Mouse (Mus musculus): ENCODE data around the gene B630019K06Rik. TPM values are rescaled to one million over a fixed set of nuclear protein-coding genes. Genes with fewer than 3 reads are reported as not detected.
"Not testable (repeated sequence)": the region's sequence is repeated elsewhere in the genome, so short reads cannot be mapped to it uniquely, and the experiment has no call there.

Gene B630019K06Rik
- total RNA-seq (2021): 10 to 100 TPM; 27.5 to 33.7 TPM

DNA sequence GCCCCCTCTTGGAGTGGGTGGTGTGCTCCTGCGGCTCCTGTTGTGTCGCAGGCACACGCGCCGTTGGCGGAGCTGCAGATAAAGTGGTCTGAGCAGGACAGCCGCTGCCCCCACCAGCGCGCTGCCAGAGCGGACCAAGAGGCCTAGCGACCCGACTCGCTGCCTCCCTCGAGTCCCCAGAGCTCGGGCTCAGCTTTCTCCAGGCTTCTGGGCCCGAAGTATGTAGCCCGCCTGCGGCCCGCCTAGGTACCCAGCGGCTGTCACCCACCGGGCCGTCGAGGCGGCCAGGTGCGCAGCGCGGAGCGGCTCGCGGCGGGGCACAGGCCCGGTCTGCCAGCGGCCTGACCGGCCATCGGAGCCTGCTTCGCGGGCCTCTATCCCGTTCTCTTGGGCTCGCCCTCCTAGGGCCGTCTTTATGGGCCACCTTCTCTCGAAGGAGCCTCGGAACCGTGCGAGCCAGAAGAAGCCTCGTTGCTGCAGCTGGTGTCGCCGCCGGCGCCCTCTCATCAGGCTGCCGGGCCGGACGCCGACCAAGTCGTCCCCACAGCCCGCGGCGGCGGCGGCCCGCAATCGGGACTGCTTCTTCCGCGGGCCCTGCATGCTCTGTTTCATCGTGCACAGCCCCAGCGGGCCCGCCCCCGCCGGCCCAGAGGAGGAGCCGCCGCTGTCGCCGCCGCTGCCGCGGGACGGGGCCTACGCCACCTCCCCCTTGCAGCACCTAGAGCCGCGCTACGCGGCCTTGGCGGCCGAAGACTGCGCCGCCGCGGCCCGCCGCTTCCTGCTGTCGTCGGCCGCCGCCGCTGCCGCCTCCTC, at the start of gene B630019K06Rik:
TSS of gene B630019K06Rik (plus strand) at position 40 of the 813 bp plus-strand sequence.
- DNase-seq (ENCODE audit: extremely low spot score in 1 of 2, low spot score in 1 of 2): peak; percentile 36 to 58

- no peak for DNase-seq (ENCODE audit: extremely low spot score in 1 of 2, low spot score in 1 of 2)
These were observed 48.5 kb upstream of the B630019K06Rik start, which contains the start of gene Gm6592 for GRCm38 (mm10) chrX:8843694-8844093. Gm6592 (plus strand) TSS chrX:8843994.

DNA sequence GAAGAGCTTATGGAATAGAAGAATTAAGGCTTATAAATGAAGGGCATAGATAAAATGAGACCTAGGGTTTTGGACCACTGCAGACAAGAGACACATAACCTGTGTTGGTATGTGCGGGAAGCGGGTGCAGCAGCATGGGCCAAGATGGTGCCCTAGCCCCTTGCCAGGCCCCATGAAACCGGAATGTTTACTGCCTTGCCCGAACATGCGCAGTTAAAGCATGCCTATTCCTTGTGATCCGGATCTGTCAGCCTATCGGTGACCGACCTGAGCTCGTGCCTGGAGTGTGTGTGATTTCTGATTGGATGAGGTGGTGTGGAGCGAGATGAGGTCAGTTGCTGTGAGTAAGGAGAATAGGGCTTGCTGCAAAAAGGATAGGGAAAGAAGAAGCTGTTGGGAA, 39.7 kb upstream of the B630019K06Rik start:
- DNase-seq (ENCODE audit: extremely low spot score in 1 of 2, low spot score in 1 of 2): no peak

DNA sequence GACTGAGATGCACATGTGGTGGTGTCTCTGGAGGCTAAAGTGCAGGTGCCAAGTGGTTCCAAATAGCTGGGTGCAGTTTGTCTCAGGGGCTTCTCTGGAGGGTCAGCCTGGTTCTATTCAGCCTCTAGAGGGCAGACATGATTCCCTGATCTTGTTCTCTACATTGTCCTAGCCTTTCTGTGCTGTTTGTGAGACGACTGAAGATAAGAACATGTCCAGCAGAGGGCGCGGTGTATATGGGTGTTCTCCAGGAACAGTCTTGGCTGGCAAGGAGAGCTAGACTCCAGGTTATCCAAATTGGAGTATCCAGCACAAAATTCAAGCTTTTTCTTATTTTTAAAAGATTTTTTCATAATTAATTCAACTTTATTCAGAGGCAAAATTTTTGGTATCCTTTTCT, 27.9 kb upstream of the B630019K06Rik start:
- DNase-seq (ENCODE audit: extremely low spot score in 1 of 2, low spot score in 1 of 2): peak; percentile 31 to 74

GRCm38 (mm10) chrX:8873953-8874352, 18.2 kb upstream of the B630019K06Rik start, which contains the start of gene Gm5751:
Gm5751 (plus strand) TSS chrX:8874253.
- not testable (repeated sequence) for DNase-seq (ENCODE audit: extremely low spot score in 1 of 2, low spot score in 1 of 2)

- DNase-seq (ENCODE audit: extremely low spot score in 1 of 2, low spot score in 1 of 2): no peak
These were observed 7.8 kb upstream of the B630019K06Rik start for GRCm38 (mm10) chrX:8884336-8884735.

GRCm38 (mm10) chrX:8891975-8892342, 223 bp upstream of the B630019K06Rik start:
- DNase-seq (ENCODE audit: extremely low spot score in 1 of 2, low spot score in 1 of 2): no peak

DNA sequence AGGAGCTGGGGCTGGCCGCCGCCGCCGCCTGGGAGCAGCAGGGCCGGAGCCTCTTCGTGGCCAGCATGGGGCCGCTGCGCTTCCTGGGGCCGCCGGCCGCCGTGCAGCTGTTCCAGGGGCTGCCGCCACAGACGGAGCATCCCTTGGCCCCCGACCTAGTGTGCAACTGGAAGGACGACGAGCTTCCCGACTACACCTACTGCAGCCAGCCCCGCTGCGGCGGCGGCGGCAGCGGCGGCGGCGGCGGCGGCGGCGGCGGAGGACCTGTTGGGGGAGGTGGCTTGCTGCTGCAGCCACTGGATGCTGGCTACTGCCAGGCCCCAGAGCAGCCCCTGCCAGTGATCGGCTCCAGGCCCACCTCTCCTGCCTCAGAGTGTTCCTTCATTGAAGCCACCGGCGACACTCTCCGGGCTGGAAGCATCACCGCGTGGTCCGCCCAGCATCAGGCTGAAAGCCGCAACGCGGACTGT, 1.0 kb downstream of the B630019K06Rik start:
- DNase-seq (ENCODE audit: extremely low spot score in 1 of 2, low spot score in 1 of 2): peak; percentile 5 to 17

DNA sequence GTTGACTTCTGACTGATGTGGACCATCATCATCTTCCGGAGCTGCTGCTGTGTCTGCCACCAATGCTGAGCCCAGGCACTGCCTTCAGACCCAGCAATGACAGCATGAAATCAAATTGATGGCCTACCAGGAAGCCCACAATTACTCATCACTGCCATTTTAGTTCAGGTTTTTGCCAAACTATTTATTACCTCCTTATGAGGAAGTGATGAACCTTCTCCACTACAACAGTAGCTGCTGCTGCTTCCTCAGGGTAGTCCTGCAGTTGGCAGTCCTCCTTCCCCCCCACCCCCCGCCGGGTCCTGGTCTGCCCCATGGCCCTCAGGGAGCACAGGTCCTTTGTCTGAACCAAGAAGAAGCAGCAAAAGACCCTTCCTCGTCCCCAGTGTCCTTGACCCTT, 8.6 kb downstream of the B630019K06Rik start:
- no peak for DNase-seq (ENCODE audit: extremely low spot score in 1 of 2, low spot score in 1 of 2)

DNA sequence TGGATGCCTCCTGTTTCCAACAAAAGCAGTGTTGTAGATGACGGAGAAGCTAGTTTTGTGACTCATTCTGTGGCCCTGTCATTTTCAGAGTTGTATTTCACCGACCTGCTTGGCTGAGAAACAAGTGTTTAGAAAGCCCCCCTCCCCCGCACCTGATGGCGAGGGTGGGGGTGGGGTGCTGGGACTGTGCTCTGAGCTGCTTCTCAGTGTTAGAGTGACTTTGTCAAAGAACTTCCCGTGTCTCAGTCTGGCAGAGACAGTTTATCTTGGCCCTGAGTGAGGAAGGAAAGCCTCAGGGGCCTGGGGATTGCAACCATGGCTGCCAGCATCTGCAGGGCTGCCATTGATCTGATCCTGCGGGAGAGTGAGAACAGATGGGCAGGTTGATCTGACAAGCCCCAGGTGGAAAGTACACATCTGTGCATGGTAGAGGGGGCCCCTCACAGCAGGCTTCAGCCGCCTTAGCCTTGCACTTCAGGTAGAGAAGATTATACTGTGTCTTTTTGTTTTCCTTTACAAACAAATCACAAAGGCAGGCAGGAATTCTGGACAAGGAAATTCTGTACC, 9.8 kb downstream of the B630019K06Rik start:
- no peak for DNase-seq (ENCODE audit: extremely low spot score in 1 of 2, low spot score in 1 of 2)

GRCm38 (mm10) chrX:8921080-8921479, 28.9 kb downstream of the B630019K06Rik start:
- DNase-seq (ENCODE audit: extremely low spot score in 1 of 2, low spot score in 1 of 2): no peak

DNA sequence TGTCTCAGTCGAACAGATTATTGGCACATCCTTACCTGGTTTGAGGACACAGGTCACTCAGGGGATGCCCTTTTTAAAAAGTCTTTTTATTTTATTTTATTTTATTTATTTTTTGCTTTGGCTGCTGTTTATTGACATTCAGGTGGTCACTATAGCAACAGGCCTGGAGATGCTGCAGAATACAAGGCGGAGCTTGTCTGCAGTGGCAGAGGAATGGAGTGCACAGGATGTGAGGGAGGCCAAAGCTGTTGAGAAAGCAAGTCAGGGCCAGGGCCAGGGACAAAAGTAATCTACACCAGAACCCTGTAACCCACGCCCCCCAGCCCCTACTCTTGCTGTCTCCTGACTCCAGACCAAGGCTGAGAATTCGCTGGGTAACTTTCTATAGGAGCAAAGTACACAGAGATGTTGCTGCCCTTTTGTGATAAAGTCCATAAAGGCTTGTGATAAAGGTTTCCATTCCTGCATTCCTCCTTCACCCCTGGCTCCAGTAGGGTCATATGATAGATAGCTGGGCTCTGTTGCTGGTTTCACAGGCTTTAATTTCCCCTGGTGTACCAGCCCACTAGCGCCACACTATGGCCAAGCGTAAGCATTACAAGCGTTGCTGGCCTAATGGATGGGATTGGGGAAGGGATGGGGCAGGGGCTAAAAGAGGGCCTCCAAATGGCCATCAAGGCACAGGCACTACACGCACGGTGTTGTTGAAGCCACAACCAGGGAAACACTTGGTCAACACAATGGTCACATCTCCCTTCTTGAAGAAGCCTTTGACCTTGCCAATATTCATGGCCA, 29.8 kb downstream of the B630019K06Rik start:
- DNase-seq (ENCODE audit: extremely low spot score in 1 of 2, low spot score in 1 of 2): peak in 1 of 2 experiments; percentile 45

DNA sequence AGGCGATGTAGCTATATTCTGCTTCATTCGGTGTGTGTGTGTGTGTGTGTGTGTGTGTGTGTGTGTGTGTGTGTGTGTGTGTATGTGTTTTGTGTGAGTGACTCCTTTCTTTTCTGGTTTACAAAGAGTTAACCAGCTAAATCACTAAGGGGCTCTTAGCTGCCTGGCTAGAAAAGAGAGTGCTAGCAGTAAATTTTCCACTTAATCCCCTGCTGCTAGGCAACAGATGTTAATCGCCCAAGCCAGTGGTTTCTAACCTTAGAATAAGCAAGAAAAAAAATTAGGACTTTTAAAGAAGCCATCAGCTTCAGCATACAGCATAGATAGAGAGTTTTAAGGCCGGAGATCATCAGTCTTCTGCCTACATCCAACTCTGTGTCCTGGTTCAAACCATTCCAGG, 35.1 kb downstream of the B630019K06Rik start:
- no peak for DNase-seq (ENCODE audit: extremely low spot score in 1 of 2, low spot score in 1 of 2)

DNA sequence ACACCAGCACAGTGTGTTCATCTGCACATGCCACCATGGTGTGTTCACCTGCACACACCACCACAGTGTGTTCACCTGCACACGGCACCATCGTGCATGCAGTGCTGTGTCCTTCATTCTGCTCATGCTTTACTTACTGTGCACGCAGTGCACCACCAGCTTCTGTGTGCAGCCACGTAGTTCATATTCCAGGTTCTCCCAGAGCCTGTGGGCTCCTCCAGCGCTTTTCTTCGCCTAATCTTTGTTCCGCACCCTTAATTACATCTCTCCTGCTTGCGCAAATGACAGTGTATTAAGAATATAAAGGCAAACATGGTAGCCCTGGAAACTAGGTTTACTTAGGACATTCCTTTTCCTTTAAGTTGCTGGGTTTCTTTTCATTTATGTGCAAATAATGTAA, 51.9 kb downstream of the B630019K06Rik start:
- DNase-seq (ENCODE audit: extremely low spot score in 1 of 2, low spot score in 1 of 2): no peak

Other genes starting within 250 kb of the B630019K06Rik start
- not detected for gene Ssxb8, start 201.5 kb upstream of the B630019K06Rik start, total RNA-seq (2021)
- not detected for gene Ssx9, start 143.9 kb upstream of the B630019K06Rik start, total RNA-seq (2021)
- gene Ssxb5, start 88.7 kb upstream of the B630019K06Rik start, total RNA-seq (2021): not detected
- gene Gm6592, start 48.4 kb upstream of the B630019K06Rik start, total RNA-seq (2021): not detected
- not detected for gene Gm5751, start 18.1 kb upstream of the B630019K06Rik start, total RNA-seq (2021)
- not detected for gene Fthl17b, start 70.6 kb downstream of the B630019K06Rik start, total RNA-seq (2021)
- gene Fthl17c, start 84.2 kb downstream of the B630019K06Rik start, total RNA-seq (2021): not detected
- not detected for gene Fthl17d, start 94.4 kb downstream of the B630019K06Rik start, total RNA-seq (2021)
- not detected for gene Fthl17e, start 141.1 kb downstream of the B630019K06Rik start, total RNA-seq (2021)
- gene Fthl17f, start 170.6 kb downstream of the B630019K06Rik start, total RNA-seq (2021): not detected
- not detected for gene 4930402K13Rik, start 212.2 kb downstream of the B630019K06Rik start, total RNA-seq (2021)

Measured in layer of hippocampus, postnatal 25 days (tissue).